Mouse (Mus musculus) small intestine, adult 2 months (tissue): Measurements from ENCODE around the gene Emc3. TPM values are rescaled to one million over a fixed set of nuclear protein-coding genes. Genes with fewer than 3 reads are reported as not detected.
A peak's percentile ranks its signal among the peaks of the same experiment; 100 is the strongest.

Experiments used
- H3K27ac ChIP-seq: fragments of 200-500 bp; 2 replicates; pipeline ENCODE4 v1.5.1; 2012; ENCODE audit warnings: low read depth, low read length, control low read depth, inconsistent platforms; ENCODE audit not compliant: insufficient read depth
- H3K27me3 ChIP-seq: fragments of 200-500 bp; 2 replicates; pipeline ENCODE4 v1.6.1; 2012; ENCODE audit warnings: mild to moderate bottlenecking, moderate library complexity, low read length, inconsistent platforms; ENCODE audit not compliant: control insufficient read depth, insufficient read depth
- H3K36me3 ChIP-seq: fragments of 200-500 bp; 2 replicates; pipeline ENCODE4 v1.6.1; 2012; ENCODE audit warnings: mild to moderate bottlenecking, low read length, control low read depth, inconsistent platforms; ENCODE audit not compliant: control insufficient read depth, insufficient read depth
- H3K4me1 ChIP-seq: fragments of 200-500 bp; 2 replicates; pipeline ENCODE4 v1.6.1; 2012; ENCODE audit warnings: low read length, inconsistent platforms, mixed read lengths; ENCODE audit not compliant: control insufficient read depth, insufficient read depth, insufficient read length
- H3K4me3 ChIP-seq: fragments of 200-500 bp; 2 replicates; pipeline ENCODE4 v1.5.1; 2012; ENCODE audit warnings: low read depth, mild to moderate bottlenecking, control low read depth, inconsistent platforms, low read length, moderate library complexity
- CTCF ChIP-seq: fragments of 200-500 bp; IDR thresholded peaks from 2 replicates; pipeline ENCODE4 v1.5.1; 2012; ENCODE audit warnings: low read depth, mild to moderate bottlenecking, control low read depth, inconsistent platforms, low read length, moderate library complexity, mixed read lengths; ENCODE audit not compliant: insufficient replicate concordance, insufficient read length; ENCODE audit errors: extremely low read depth
- POLR2A ChIP-seq: fragments of 200-500 bp; IDR thresholded peaks from 2 replicates; pipeline ENCODE4 v1.6.1; 2012; ENCODE audit warnings: low read depth, mild to moderate bottlenecking, control low read depth, inconsistent platforms, low read length, moderate library complexity
- WGBS: fragments of 180-500 bp; shearing (Covaris S2); methylation state at CpG from one replicate; pipeline ENCODE4 v1.1.7; 2018; 5-methylcytosine and 5-hydroxymethylcytosine counted together
- polyA plus RNA-seq: library from polyadenylated mRNA; depleted of rRNA; stranded (reverse); fragments of >200 nt; gene quantifications from 2 replicates; pipeline ENCODE4 v1.2.3, GENCODE M21; 2012; rRNA removed

Gene Emc3
- polyA plus RNA-seq, 1 experiment: 19.7 TPM

GRCm38 (mm10) chr6:113472061-113472460 is 59.4 kb downstream of the Emc3 start:
- H3K4me1 ChIP-seq: peaks cover 45% of the 10 kb centered on the region
- peaks cover 19% of the 10 kb centered on the region for H3K36me3 ChIP-seq
- WGBS: 46% methylated on average over 10 of the region's 10 CpGs
- H3K4me3 ChIP-seq: peak overlapping the region; percentile 64
- TF ChIP-seq POLR2A: peak; percentile 23; the same call in 1 of the 2 replicates
- no peak for TF ChIP-seq CTCF
- no peaks in the 10 kb centered on the region for H3K27me3 ChIP-seq
- peak overlapping the region; percentile 92 for H3K27ac ChIP-seq

GRCm38 (mm10) chr6:113471297-113471936 is 60.0 kb downstream of the Emc3 start, which contains the start of gene Il17rc:
Il17rc (plus strand) TSS chr6:113471427.
- no peaks in the 10 kb centered on the region for H3K27me3 ChIP-seq
- TF ChIP-seq CTCF: no peak
- TF ChIP-seq POLR2A: peak; percentile 94
- 12% methylated on average over 12 of the region's 12 CpGs for WGBS
- peak within 1 kb of the TSS; percentile 64 for H3K4me3 ChIP-seq
- H3K27ac ChIP-seq: peak within 1 kb of the TSS; percentile 92
- peaks cover 40% of the 10 kb centered on the region for H3K4me1 ChIP-seq
- peaks cover 14% of the 10 kb centered on the region for H3K36me3 ChIP-seq

GRCm38 (mm10) chr6:113469432-113469831 is 62.0 kb downstream of the Emc3 start:
- peaks cover 6% of the 10 kb centered on the region; the same call in 1 of the 2 replicates for H3K36me3 ChIP-seq
- 2% methylated on average over 31 of the region's 31 CpGs for WGBS
- H3K27ac ChIP-seq: no peak overlapping the region; the same call in 1 of the 2 replicates
- H3K4me1 ChIP-seq: peaks cover 32% of the 10 kb centered on the region
- H3K27me3 ChIP-seq: no peaks in the 10 kb centered on the region
- TF ChIP-seq CTCF (peak; percentile 64), POLR2A (no peak)
- H3K4me3 ChIP-seq: peak overlapping the region; percentile 61

- Histone ChIP-seq H3K4me3 (peak overlapping the region; percentile 61), H3K27me3 (no peaks in the 10 kb centered on the region), H3K4me1 (peaks cover 28% of the 10 kb centered on the region), H3K36me3 (peaks cover 2% of the 10 kb centered on the region; the same call in 1 of the 2 replicates), H3K27ac (no peak overlapping the region; the same call in 1 of the 2 replicates)
- peak; percentile 71; the same call in 1 of the 2 replicates for TF ChIP-seq CTCF
- TF ChIP-seq POLR2A: no peak
- WGBS: 6% methylated on average over 9 of the region's 9 CpGs
Measured at GRCm38 (mm10) chr6:113469021-113469420, 62.4 kb downstream of the Emc3 start.

- H3K4me3 ChIP-seq: no peak overlapping the region
- peaks cover 24% of the 10 kb centered on the region for H3K4me1 ChIP-seq
- no peak overlapping the region for H3K27ac ChIP-seq
- H3K36me3 ChIP-seq: no peaks in the 10 kb centered on the region
- TF ChIP-seq POLR2A (no peak), CTCF (no peak)
- WGBS: 69% methylated on average over 3 of the region's 3 CpGs
- H3K27me3 ChIP-seq: no peaks in the 10 kb centered on the region
Measured at GRCm38 (mm10) chr6:113468512-113468911, 62.9 kb downstream of the Emc3 start.

GRCm38 (mm10) chr6:113465602-113466001 is 65.8 kb downstream of the Emc3 start:
- H3K4me1 ChIP-seq: peaks cover 10% of the 10 kb centered on the region
- 72% methylated on average over 5 of the region's 5 CpGs for WGBS
- H3K36me3 ChIP-seq: no peaks in the 10 kb centered on the region
- no peak overlapping the region for H3K4me3 ChIP-seq
- TF ChIP-seq POLR2A: no peak
- TF ChIP-seq CTCF: no peak
- H3K27me3 ChIP-seq: no peaks in the 10 kb centered on the region
- H3K27ac ChIP-seq: no peak overlapping the region

Other genes starting within 250 kb of the Emc3 start
- gene Cpne9, start 249.3 kb downstream of the Emc3 start, polyA plus RNA-seq: not detected in 2 replicates
- 7.4 and 12.9 TPM in 2 replicates for gene Brpf1, start 224.5 kb downstream of the Emc3 start, polyA plus RNA-seq
- 7.9 and 10.9 TPM in 2 replicates for gene Ogg1, start 204.7 kb downstream of the Emc3 start, polyA plus RNA-seq
- 16.6 and 19.2 TPM in 2 replicates for gene Camk1, start 187.7 kb downstream of the Emc3 start, polyA plus RNA-seq
- gene Tada3, start 153.8 kb downstream of the Emc3 start, polyA plus RNA-seq: 10.9 and 24.5 TPM in 2 replicates
- 45.9 and 96.0 TPM in 2 replicates for gene Arpc4, start 153.5 kb downstream of the Emc3 start, polyA plus RNA-seq
- gene Ttll3, start 142.4 kb downstream of the Emc3 start, polyA plus RNA-seq: 5.9 and 14.9 TPM in 2 replicates
- gene Rpusd3, start 112.3 kb downstream of the Emc3 start, polyA plus RNA-seq: 25.8 and 71.6 TPM in 2 replicates
- gene Cidec, start 95.9 kb downstream of the Emc3 start, polyA plus RNA-seq: 156 and 346 TPM in 2 replicates
- 36.9 and 39.4 TPM in 2 replicates for gene Jagn1, start 89.1 kb downstream of the Emc3 start, polyA plus RNA-seq
- gene Il17re, start 73.2 kb downstream of the Emc3 start, polyA plus RNA-seq: 6.8 and 11.4 TPM in 2 replicates
- gene Il17rc, start 60.2 kb downstream of the Emc3 start, polyA plus RNA-seq: 189 and 786 TPM in 2 replicates
- gene Creld1, start 48.4 kb downstream of the Emc3 start, polyA plus RNA-seq: 5.7 and 6.6 TPM in 2 replicates
- 0.05 TPM in 1 of 2 replicates, not detected in the other for gene Prrt3, start 29.7 kb downstream of the Emc3 start, polyA plus RNA-seq
- 0.93 and 1.2 TPM in 2 replicates for gene Fancd2, start within 50 bp of the Emc3 start, polyA plus RNA-seq
- not detected in 2 replicates for gene Fancd2os, start 69.1 kb upstream of the Emc3 start, polyA plus RNA-seq
- 36.4 and 71.2 TPM in 2 replicates for gene Brk1, start 73.1 kb upstream of the Emc3 start, polyA plus RNA-seq
- 6.0 and 7.8 TPM in 2 replicates for gene Vhl, start 92.3 kb upstream of the Emc3 start, polyA plus RNA-seq
- gene Irak2, start 106.8 kb upstream of the Emc3 start, polyA plus RNA-seq: 35.4 and 97.6 TPM in 2 replicates
- 11.3 and 16.6 TPM in 2 replicates for gene Tatdn2, start 165.4 kb upstream of the Emc3 start, polyA plus RNA-seq
- gene Ghrl, start 188.2 kb upstream of the Emc3 start, polyA plus RNA-seq: 14.0 and 50.2 TPM in 2 replicates
- 168 and 249 TPM in 2 replicates for gene Sec13, start 209.1 kb upstream of the Emc3 start, polyA plus RNA-seq